Mouse (Mus musculus): ENCODE measurements around the gene Syt1.
A peak's percentile ranks its signal among the peaks of the same experiment; 100 is the strongest.

Syt1 gene

DNA sequence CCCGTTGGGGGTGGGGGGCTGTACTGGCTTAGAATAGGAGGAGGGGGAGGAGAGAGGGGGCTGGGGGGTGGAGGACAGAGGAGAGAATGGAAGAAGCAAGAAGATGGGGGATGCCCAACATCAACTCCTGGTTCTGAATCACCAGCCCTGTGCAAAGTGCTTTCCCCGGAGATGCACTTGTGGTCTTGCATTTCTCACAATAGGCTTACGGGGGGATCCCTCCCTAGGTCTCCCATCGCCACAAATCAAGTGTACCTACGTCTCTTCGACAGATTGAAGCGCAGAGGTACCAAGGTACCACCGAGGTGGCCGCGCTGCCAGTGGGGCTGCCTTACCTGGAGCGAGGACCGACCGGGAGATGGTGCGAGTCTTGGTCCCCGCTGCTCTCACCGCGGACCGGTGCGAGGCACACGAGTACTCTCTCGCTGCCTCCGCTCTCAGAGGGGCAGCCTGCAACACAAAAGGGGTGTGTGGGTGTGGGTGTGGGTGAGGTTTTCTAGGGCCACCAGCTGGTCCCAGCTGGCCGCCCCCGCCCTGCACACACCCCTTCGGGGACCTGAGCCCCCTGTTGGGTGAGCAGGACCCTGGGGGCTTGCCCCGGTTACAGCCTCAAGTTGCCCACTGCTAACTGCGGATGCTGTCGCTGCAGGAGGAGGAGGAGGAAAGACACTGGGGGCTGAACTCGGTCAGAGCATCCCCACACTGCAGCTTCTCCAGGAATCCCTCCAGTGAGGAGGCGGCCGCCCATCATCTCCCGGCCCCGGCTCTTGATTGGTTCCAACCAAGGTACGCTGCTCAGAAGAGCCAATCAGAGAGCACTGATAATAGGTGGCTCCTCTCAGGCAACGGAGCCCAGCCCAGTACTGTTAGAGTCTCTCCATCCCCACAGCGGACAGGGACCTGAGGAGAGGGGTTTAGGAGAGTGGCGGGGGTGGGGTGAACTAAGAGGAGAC lies at the start of gene Syt1:
TSS of gene Syt1 (minus strand) at position 742 of the 953 bp plus-strand sequence.
- DNase-seq, result peak; percentile 96

GRCm38 (mm10) chr10:109056500-109056899 lies 45.7 kb upstream of the Syt1 start:
- no peak for DNase-seq

GRCm38 (mm10) chr10:109047537-109047936 lies 36.8 kb upstream of the Syt1 start:
- DNase-seq, result no peak

GRCm38 (mm10) chr10:109046988-109047387 lies 36.2 kb upstream of the Syt1 start:
- DNase-seq, result no peak

- DNase-seq, result peak; percentile 85
Measured at GRCm38 (mm10) chr10:109011226-109012165, 714 bp upstream of the Syt1 start.

- peak; percentile 29 for DNase-seq
Measured at GRCm38 (mm10) chr10:109009831-109010230, 951 bp downstream of the Syt1 start.

GRCm38 (mm10) chr10:109008456-109008855 lies 2.3 kb downstream of the Syt1 start:
- peak; percentile 18 for DNase-seq

DNA sequence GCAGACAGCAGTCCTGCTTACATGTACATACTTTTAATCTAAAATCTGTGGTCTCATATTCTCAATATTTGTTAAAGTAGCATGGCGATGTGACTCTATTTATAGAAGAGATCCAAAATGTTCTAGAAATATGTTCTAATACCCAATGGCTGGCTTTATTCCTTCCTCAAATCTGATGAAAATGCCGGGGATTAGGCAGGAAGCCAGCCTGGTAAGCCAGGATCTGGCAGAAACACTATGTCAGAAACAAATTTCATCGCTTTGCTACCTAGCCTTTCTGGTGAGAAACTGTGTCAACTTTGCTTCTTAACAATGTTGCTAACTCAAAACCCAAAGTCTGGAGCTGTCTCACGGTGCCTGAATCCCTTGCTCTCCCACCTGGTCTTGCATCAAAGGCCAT lies 7.3 kb downstream of the Syt1 start:
- peak; percentile 77 for DNase-seq

DNA sequence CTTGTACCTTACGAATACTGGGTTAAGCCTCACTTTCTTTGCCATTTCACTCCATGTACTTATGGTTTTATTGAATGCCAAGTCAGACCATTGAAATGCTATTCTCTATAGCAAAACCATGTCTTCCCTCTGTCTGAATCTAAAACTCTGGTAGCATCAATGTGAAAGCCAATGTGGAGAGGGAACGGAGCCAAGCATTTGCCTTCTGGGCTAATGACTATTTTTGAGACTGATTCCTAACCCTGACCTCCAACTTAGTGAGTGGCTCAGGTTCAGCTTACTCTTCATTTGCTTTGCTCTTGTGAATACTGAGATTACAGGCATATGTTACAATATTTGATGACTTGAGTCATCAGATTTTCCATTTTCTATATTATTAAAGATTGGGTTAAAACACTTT lies 23.5 kb downstream of the Syt1 start:
- DNase-seq, result peak; percentile 36

GRCm38 (mm10) chr10:108979660-108980059 lies 31.1 kb downstream of the Syt1 start:
- peak; percentile 91 for DNase-seq

- DNase-seq, result no peak
Measured at GRCm38 (mm10) chr10:108954952-108955351, 55.8 kb downstream of the Syt1 start.

DNA sequence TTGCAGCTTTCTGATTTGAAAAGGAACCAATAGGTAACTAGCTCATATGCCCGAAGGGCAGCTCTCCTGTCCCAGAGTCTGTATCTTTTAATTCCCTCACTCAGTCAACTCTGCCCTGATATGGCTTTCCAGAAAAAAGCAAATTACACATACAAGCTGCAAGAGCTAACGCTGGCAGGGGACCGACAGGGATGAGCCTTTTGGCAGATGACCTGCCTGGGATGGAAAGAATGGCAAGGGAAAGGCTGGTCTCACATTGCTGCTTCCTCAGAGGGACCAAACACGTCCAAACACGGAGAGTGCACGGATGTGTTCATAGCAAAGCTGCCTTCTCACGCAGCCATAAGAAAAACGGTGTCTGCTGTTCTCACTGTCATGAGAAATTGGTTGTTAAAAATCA lies 58.6 kb downstream of the Syt1 start:
- DNase-seq, result peak; percentile 76

- no peak for DNase-seq
Measured at GRCm38 (mm10) chr10:108936838-108937430, 73.8 kb downstream of the Syt1 start.

DNA sequence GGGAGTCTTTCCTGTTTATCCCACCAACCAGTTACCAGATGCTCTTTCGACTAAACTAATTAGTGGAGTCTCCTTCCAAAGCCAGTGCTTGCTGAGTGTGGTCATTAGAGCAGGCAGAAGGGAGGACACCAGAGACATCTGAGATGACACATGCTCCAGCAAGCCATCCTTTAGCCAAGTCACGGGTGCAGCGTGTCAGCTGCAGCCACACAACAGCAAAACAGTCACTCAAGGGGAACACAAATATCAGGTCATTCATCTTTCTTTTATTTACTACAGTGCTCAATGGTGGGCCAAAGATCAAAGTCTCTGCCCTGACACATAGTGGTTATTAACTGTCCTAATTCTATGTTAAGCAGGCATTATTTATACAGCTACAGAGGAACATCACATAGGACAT lies 80.5 kb downstream of the Syt1 start:
- DNase-seq, result peak; percentile 68

DNA sequence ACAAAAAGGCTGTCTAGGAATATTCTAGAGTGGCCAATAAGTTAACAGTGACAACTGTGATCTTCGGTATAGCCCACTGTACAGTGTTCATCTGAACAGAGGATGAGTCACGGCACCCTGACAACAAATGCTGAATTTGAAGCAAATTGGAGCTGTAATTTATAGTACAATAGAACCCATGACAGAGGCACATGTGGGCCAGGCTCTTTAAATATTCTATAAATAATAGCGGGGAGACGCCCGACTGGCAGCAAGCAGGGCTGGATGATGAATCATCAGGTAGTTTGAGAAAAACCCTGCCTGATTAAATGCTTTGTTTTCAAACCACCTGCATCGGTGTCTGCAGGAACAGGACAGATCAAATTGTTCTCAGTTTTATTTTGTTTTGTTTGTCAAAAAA lies 81.1 kb downstream of the Syt1 start:
- DNase-seq, result no peak

- no peak for DNase-seq
Measured at GRCm38 (mm10) chr10:108905264-108905663, 105.5 kb downstream of the Syt1 start.

DNA sequence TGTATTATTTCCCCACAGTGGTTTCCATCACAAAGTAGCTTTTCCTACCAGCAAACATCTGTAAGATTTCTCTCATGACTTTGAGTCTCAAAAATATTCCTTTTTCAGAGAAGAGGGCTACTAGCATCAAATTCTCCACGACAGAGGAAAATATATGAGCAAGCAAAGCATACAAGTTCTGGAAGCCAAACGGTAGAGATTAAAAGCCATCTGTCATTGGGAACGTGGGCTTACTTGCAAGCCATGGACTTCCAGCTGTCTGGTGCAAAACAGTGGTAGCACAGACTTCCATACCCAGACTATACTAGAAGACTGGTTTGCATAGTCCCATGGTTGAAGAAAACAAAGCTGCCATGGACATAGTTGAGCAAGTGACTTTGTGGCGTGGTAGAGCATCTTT lies 106.4 kb downstream of the Syt1 start:
- DNase-seq, result peak; percentile 35

DNA sequence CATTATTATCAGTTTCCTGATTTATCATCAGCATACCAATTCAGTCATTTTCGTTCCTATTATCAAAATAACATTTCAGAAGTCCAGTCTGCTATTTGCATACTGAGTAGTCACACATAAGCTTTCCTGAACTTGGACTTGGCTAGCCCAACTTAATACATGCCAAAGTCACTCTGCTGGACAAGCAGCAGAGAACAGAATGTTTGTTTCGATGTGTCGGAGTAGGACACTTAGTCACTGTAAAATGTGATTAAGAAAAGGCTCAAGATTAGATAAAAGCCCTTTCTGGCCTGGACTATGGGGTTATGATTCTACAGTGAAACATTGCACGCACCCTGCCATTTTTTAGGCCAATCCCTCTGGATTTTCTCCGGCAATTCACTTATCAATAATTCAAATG lies 114.3 kb downstream of the Syt1 start:
- DNase-seq, result no peak

- no peak for DNase-seq
Measured at GRCm38 (mm10) chr10:108893288-108893687, 117.5 kb downstream of the Syt1 start.

GRCm38 (mm10) chr10:108892441-108892840 lies 118.3 kb downstream of the Syt1 start:
- no peak for DNase-seq

GRCm38 (mm10) chr10:108889084-108889483 lies 121.7 kb downstream of the Syt1 start:
- no peak for DNase-seq

- DNase-seq, result no peak
Measured at GRCm38 (mm10) chr10:108886781-108887180, 124.0 kb downstream of the Syt1 start.

DNA sequence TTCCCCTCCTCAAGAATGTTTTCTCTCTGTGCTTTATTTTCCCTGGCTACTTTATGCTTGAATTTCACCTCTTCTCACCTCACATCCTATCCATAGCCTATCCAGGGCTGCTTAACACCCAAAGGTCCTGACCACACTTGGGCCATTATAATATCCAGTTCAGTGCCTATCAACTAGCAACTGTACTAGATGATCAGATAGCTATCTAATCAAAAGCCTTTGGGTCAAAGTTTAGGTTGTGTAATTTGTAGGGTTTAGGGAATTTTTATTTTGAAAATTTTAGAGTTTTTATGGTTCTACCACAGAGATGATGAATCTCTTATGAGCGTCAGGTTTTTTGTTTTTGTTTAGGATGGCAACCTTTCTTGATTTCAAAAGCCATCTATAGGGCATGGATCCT lies 125.0 kb downstream of the Syt1 start:
- no peak for DNase-seq
